Mouse (Mus musculus) left cerebral cortex, postnatal 14 days (tissue): ENCODE results near the gene Grip1. TPM values are rescaled to one million over a fixed set of nuclear protein-coding genes. Genes with fewer than 3 reads are reported as not detected.

Experiments
- DNase-seq, 2 experiments: peaks; one replicate each; pipeline ENCODE4 v3.0.0; 2021 to 2022; ENCODE audit warnings: low spot score in 2 of 2, mixed read lengths in 1 of 2
- intact Hi-C: fragments of 180-260 bp; cut with DNase I; formaldehyde crosslinking; loops from one replicate; pipeline ENCODE4 v1.15.1; 2025
- total RNA-seq, 2 experiments: library from RNA; stranded (reverse); gene quantifications; 2 replicates each; pipeline ENCODE4 v1.2.3; 2021

The Grip1 gene
- total RNA-seq, 2 experiments from 2014 or later: 31.4 to 31.8 TPM

DNA sequence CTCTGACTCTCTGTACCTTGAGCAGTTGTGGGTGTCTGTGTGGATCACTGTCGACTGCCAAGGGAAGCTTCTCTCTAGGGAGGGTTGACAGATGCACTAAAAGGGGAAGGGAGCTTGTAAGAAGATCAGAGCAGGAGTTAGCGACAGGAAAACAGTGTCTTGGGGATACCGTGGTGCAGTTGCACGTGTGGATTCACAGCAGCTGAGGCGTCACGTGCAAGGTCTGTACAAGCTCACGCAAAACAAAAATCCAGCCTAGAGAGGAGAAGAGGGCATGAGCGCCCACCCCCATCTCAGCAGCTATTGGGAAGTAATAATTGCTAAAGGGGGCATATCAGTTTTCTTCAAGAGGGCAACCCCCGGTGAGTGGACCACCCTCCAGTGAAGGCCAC, 350.8 kb downstream of the Grip1 start:
- intact Hi-C loops: loop anchor here (5.0 to 10.0 kb wide), 3 partner anchors 260 to 398 kb away; partner anchors contain the start of genes Irak3 and Tmbim4
- DNase-seq: no peak

DNA sequence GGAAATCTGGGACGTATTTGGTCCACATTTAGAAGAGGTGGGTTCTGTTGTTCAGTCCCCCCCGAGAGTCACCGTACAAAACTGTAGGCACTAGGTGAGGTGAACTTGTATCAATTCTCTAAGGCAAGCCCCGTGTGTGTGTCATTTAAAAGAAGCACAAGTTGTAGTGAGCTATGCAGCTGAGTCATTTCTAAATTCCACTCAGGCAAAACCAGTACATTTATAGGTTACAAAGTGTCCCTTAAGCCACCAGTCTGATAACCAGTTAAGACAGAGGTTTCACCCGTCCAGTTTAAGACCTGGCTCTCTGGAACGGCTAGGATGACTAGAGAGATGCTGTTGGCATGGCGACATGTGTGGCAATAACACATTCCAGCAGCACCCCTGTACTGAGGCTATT, 351.5 kb downstream of the Grip1 start:
- intact Hi-C loops: loop anchor here (10.0 kb wide), 1 partner anchor 260 kb away; no protein-coding TSS in a partner anchor
- DNase-seq: no peak

DNA sequence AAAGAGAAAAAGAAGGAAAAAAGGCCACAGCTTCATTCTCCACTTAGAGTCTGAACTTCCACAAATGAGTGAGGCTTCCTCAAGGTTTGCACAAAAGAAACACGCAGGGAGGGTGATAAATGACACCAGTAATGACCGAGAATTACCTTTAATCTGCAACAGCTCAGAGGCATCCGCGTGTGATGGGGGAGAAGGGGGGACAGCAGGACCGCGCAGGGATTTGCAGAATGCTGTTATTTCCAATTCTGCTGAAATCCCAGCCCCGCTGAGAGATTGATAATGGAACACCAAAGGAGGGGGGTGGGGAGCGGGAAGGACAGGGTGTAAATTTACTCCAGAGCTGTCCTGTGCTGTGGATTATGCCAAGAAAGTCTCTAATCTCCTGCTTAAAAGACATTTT, 352.5 kb downstream of the Grip1 start:
- no peak for DNase-seq
- intact Hi-C loops: loop anchor here (10.0 kb wide), 1 partner anchor 259 kb away; no protein-coding TSS in a partner anchor

DNA sequence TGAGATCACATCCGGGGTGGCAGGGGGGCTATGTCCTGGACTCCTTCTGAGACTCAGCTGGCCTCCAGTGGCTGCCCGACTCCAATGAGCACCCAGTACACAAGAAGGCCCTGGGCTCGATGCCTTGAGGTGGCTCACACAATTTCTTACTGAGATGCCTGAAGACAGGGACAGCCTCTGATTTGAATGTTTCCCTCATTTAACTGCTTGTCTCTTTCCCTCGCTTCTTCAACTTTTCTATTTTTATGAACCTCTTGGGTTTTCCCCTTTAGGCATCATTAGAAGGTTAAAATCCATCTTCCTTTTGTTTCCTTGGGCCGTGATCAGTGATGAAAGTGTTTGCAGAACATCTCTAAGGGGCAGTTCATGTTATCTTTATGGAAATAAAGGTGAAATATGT, 354.8 kb downstream of the Grip1 start:
- DNase-seq: no peak
- intact Hi-C loops: loop anchor here (10.0 kb wide), 1 partner anchor 256 kb away; no protein-coding TSS in a partner anchor

DNA sequence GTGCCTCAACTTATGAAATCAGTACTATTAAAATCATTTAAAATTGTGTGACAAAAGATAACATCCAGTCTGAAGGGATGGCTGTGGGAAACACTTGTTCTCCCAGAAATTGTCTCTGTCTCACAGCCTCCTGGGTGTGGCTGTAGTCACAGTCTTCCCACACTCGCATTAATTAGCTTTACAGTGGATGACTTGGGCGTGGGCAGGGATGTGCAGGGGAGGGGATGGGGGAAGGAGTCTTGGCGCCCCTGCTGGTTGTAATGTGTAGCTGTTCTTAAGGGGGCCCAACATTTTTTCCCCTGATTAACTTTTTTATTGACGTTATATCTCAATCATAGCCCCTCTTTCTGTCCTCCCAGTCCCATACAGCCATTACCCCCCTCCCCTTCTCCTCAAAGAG, 360.5 kb downstream of the Grip1 start:
- intact Hi-C loops: no loop called here
- DNase-seq: peak in 1 of 2 experiments; percentile 15

DNA sequence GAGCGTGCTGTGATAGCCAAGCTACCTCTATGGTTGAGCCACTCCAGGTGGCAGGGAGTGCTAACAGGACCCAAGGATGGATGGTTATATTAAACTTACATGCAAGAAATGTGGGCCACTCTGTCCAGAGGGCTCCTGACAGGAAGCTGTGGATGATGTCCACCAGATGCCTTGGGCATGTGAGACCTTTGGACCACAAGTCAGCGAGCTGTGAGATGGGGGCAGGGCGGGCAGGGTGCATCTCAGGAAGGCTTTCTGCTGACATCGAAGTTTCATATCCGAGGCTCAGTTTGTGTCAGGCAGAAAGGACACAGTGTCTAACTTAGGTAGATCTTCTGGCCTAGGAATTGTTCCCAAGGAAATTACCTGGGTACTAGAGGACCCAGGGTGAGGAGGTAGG, 362.4 kb downstream of the Grip1 start:
- intact Hi-C loops: loop anchor here (5.0 kb wide), 1 partner anchor 66 kb away; no protein-coding TSS in a partner anchor
- no peak for DNase-seq

DNA sequence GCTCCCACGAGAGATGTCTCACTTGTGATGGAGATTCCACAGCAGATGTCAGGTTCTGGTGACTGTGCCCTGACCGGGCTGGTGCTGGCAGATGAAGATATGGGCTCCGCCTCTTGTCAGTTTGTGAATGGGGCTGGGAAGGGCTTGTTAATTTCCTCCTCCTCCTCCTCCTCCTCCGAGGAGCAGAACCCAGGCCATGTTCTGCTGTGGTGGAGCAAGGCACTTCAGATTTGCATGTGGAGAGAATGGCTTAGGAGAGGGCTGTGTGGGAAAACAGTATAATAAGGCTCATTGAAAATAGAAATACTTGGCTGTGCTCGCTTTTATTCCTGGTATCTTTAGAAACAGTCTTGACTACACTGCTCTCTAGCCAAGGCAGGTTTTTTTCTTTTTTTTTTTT, 364.8 kb downstream of the Grip1 start:
- intact Hi-C loops: loop anchor here (5.0 kb wide), 1 partner anchor 64 kb away; no protein-coding TSS in a partner anchor
- DNase-seq: peak in 1 of 2 experiments; percentile 15

DNA sequence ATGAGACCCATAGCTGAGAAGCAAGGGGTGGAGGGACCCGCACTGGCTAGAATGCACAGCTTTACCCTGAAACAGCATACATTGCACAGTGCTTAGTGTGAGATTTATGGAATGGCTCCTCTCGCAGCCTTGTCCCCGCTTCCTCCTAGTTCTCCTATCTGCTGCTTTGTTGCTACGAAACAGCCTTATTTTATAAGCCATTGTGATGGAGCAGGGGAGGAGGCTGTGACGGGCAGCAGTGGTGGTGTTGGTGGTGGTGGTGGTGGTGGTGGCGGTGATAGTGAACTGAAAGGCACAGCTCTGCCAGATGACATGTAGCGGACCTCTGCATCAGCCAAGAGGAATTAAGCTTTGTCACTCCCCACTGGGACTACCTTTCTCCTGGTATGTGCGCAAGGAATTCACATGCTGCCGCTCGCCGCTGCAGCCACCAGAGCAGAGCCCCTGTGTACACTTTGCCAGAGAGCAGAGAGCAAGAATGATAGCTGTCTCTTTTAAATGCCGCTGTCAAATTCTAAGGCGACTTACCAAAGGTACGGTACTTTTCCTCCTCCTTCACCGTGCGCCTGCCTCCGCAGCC, 365.6 kb downstream of the Grip1 start:
- DNase-seq: peak; percentile 31 to 33
- intact Hi-C loops: loop anchor here (5.0 kb wide), 1 partner anchor 63 kb away; no protein-coding TSS in a partner anchor

DNA sequence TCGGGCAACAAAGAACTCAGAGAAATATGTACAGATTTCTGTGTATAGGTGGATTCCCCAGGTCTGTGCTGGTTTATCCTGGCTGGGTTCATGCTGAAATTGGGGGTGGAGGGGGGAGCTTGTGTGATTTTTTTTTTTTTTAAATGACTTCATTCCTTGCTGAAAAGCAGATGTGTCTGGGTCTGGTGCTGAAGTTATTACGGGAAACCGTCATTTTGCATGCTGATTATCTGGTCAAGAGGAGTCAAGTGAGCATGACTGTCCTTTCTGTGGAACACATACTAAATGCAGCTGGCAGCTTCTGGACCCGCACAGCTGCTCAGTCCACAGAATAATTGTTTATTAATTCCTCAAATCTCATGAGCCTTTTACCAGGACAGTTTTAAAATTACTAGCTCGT, 366.1 kb downstream of the Grip1 start:
- intact Hi-C loops: loop anchor here (5.0 kb wide), 1 partner anchor 63 kb away; no protein-coding TSS in a partner anchor
- DNase-seq: peak in 1 of 2 experiments; percentile 21

DNA sequence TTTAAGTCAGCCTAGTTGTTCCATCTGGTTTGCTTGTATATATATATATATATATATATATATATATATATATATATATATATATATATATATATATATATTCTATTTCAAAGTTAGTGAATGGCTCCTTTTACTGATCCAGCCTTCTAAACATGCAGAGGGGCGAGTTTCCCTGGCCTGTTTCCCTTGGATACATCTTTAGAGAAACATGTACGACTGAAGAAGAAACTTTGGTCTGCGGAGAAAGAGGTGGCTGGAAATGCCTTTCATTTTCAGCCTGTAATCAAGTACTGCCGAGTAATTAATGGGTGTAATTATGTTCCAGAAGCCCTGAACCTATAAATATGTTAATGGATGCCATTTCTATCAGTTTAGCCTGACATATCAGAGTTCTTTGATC, 366.8 kb downstream of the Grip1 start:
- no peak for DNase-seq
- intact Hi-C loops: no loop called here

DNA sequence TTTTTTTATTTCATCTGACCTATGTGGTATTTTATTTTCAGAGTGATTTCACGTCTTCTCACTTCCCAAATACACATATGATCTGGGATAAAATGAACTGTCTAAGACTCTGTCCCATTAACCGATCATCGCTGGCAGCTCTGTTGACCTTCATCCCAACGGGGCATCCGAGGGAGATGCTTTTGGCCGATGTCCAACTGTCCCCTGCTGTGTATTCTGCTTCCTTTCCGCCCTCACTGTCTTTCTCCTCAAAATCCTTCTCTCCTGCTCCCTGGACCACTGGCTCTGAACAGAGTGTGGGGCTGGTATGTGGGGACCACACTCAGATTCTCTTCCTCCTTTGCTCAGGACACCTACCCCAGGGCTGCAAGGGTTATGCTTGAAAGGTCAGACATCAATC, 370.1 kb downstream of the Grip1 start:
- no peak for DNase-seq
- intact Hi-C loops: no loop called here

DNA sequence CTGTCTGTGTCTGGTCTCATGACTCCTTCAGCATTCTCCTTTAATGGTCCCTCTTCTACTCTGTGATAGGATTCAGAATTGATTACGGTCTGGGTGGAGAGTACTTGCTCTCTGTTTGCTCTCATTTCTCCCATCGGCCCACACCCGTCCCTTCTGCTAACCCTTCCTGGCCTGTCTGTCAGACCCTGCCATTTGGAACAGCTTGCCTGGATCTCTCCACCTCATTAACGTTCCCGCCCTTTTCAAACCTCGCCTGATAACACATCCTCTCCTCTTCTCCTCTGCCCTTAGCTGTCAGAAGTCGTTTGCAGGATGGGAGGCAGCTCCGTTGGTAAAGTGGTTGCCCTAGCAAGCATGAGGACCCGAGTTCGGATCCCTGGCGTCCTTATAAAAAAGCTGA, 370.9 kb downstream of the Grip1 start:
- DNase-seq: no peak
- intact Hi-C loops: no loop called here

DNA sequence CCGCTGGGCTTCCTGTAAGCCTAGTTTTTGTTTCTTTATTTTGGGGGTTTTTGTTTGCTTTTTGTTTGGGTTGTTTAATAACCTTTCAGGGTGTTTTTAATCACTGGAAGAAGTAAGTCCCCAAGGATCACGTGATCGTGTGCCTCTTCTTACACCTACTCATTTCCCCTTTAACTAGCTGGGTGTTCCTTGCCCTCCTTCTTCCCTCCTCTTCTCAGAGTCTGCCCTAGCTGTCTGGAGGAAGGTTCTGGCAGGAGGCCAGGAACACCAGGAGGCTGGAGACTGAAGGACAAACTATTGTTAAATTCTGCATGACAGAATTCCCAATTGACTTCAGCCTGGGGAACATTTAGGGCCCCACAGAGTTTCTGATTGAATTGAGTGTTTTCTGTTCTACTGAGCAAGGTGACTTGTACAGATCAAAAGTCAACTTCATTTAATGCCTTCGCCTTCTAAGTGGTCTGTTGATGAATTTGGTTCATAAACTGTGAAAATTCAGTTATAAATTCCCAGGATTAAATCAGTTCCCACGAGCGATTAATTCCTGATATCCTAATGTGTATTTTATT, 376.8 kb downstream of the Grip1 start:
- intact Hi-C loops: no loop called here
- DNase-seq: peak in 1 of 2 experiments; percentile 49

DNA sequence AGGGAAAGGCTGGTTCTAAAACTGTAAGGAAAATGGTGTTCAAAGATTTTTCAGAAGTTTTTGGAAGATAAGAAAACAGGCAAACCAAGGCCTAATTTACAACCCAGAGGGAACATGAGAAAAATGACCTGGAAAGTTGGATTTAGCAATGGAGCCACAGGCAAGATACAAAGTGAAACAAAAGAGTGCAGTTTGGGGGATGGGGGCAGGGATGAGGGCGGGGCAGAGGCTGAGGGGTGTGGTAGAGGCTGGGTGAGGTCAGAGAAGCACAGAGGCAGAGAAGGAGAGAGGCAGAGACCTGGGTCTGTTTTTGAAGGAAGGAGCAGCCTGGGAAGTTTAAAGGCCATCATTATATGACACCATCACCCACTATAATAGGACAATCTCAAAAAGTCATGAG, 377.5 kb downstream of the Grip1 start:
- DNase-seq: no peak
- intact Hi-C loops: no loop called here

DNA sequence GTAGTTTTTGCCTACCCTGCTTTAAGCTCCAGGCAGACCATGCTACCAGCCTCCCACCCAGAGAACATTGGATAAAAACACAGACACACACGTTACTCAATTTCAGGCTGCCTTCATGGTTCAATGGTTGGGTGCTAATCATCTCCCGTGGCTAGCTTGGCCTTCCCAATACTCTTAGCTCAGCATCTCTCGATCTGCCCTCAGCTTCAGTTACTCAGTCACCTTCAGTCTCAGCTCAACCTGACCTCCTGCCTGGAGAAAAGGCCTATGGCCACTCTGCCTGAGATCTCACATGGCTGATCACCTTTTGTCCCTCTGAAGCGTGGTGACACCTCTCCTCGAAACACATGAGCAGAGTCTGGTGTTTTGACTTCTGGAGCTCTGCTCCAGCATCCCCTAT, 379.7 kb downstream of the Grip1 start:
- no peak for DNase-seq
- intact Hi-C loops: no loop called here

DNA sequence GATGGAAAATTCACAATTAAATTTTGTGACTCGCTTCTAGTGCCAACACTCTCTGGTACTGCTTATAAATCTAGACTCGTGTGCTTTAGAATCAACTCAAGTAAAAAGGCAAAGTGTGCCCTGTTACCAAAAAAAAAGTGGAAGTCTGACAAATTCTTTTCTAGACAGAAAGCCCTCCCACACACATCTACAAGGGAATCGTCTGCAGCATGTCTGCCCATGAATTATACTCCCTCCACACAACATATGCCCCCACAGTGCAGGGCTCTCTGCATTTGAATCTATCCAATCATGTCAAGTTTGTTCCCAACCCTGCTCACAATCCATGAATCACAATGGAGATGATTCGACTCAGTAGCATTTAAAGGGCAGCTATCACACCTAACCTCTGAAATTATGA, 380.5 kb downstream of the Grip1 start:
- intact Hi-C loops: no loop called here
- DNase-seq: peak; percentile 37 to 67

DNA sequence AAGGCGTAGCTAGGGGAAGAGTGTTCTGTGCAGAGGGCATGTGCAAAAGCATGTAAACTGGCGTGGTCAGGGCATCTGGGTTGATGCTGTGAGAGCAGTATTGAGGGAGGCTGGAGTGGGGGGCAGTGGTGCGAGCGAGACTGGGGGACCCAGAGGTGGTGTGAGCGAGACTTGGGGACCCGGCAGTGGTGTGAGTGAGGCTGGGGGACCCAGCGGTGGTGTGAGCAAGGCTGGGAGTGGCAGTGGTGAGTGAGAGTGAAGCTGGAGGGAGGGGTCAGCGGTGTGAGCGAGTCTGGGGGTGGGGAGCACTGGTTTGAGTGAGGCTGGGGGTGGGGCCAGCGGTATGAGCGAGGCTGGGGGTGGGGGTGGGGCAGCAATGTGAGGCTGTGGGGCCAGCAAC, 386.0 kb downstream of the Grip1 start:
- intact Hi-C loops: no loop called here
- no peak for DNase-seq

DNA sequence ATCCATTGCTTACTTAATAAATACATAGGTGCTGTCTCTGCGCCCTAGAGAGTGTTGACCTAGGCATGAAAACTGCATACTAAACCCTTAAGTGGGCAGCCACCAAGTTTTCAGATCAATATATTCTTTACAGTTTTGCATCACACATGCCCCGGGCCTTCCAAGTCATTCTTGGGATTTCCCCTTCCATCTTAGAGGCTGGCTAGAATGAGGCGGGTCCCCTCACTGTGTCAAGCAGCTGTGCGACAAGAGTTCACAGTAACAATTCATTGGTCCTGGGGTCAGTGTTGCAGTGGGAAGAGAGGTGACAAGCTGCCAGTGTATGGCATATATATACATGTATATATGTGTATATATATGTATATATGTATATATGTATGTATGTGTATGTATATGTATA, 388.4 kb downstream of the Grip1 start:
- no peak for DNase-seq
- intact Hi-C loops: no loop called here

DNA sequence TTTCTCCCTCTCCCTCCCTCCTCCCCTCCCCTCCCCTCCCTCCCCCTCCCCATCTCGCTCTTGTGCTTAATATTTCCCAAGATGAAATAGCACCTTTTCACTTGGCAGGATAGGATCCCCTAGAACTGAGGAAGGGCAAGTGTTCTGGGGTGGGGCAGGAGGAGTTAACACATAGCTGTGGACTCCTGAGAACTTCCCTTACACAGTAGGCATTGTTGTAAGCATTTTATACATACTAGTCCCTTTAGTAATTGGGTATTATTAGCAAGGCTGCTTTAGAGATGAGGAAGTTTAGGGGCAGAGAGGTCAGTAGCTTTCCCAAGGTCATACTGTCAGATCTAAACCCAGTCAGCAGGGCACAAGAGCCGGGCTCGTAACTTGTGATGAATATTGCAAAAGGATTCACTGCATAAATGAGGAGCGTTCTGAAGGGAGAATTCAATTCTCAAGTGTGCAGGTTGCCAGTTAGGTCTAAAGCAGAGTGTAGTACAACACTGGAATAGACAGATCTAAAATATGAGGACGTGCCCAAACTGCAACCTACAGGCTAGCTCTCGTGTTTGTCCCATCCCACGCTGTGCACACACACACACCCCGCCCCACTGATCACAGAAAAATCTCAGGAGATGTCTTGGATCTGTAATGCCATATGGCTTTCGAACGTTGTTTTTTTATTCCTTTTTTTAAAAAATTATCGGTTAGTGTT, 392.2 kb downstream of the Grip1 start:
- intact Hi-C loops: no loop called here
- no peak for DNase-seq

DNA sequence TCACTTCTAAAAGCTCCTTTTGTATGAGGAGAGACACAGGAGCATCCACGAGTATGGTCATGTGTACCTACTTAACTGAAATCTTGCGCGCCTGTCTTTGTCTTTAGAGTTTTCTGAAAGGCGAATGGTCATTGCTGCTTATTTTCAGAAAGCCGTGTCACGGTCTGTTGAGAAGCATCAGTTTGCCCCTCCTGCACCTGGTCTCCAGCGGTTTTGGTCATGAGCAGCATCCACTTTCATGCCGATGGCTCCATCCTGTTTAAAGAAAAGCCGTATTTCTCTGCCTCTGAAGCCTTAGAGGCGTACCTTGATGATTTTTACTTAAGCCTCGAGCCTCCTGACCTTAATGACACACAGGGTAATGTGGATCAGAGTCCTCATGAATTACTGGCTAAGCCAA, 398.0 kb downstream of the Grip1 start:
- no peak for DNase-seq
- intact Hi-C loops: no loop called here
